Mouse (Mus musculus) stomach, postnatal 0 days (tissue): ENCODE results near the gene Hoxa3.

ENCODE experiments used
- CTCF ChIP-seq: IDR thresholded peaks from 2 replicates; pipeline ENCODE4 v1.5.1; 2016; ENCODE audit warnings: antibody characterized with exemption, low read depth, mild to moderate bottlenecking, moderate library complexity
- EP300 ChIP-seq: optimal IDR thresholded peaks from 2 replicates; pipeline ENCODE3; 2016; ENCODE audit warnings: antibody characterized with exemption

GRCm38 (mm10) chr6:52189909-52190308 lies 23.2 kb downstream of the Hoxa3 start:
- no peak for TF ChIP-seq CTCF
- no peak for TF ChIP-seq EP300
